Mouse (Mus musculus): ENCODE results near the gene Gng7.
"Not testable (repeated sequence)": the region's sequence is repeated elsewhere in the genome, so short reads cannot be mapped to it uniquely, and the experiment has no call there.

The Gng7 gene

GRCm38 (mm10) chr10:81014393-81015384, at the start of gene Gng7:
Gng7 (minus strand) TSS chr10:81014945.
- DNase-seq (ENCODE audit: low spot score in 2 of 2), result peak; percentile 98 to 99

- DNase-seq (ENCODE audit: low spot score in 2 of 2), result not testable (repeated sequence)
These were observed 49.8 kb upstream of the Gng7 start for GRCm38 (mm10) chr10:81064519-81064918.

- DNase-seq (ENCODE audit: low spot score in 2 of 2), result no peak
These were observed 48.0 kb upstream of the Gng7 start for GRCm38 (mm10) chr10:81062710-81063109.

- peak; percentile 100 for DNase-seq (ENCODE audit: low spot score in 2 of 2)
These were observed 45.1 kb upstream of the Gng7 start, which contains the start of gene Sgta for GRCm38 (mm10) chr10:81059603-81060543. Sgta (minus strand) TSS chr10:81060181.

GRCm38 (mm10) chr10:81058896-81059295, 44.2 kb upstream of the Gng7 start:
- DNase-seq (ENCODE audit: low spot score in 2 of 2), result no peak

GRCm38 (mm10) chr10:81057406-81058130, 42.8 kb upstream of the Gng7 start:
- DNase-seq (ENCODE audit: low spot score in 2 of 2), result no peak

- DNase-seq (ENCODE audit: low spot score in 2 of 2), result not testable (repeated sequence)
These were observed 41.1 kb upstream of the Gng7 start for GRCm38 (mm10) chr10:81055802-81056340.

GRCm38 (mm10) chr10:81055169-81055568, 40.4 kb upstream of the Gng7 start:
- no peak for DNase-seq (ENCODE audit: low spot score in 2 of 2)

GRCm38 (mm10) chr10:81052577-81052976, 37.8 kb upstream of the Gng7 start:
- no peak for DNase-seq (ENCODE audit: low spot score in 2 of 2)

- DNase-seq (ENCODE audit: low spot score in 2 of 2), result no peak
These were observed 36.4 kb upstream of the Gng7 start for GRCm38 (mm10) chr10:81051133-81051532.

- no peak for DNase-seq (ENCODE audit: low spot score in 2 of 2)
These were observed 35.9 kb upstream of the Gng7 start for GRCm38 (mm10) chr10:81050645-81051044.

GRCm38 (mm10) chr10:81045246-81045645, 30.5 kb upstream of the Gng7 start:
- DNase-seq (ENCODE audit: low spot score in 2 of 2), result not testable (repeated sequence)

- DNase-seq (ENCODE audit: low spot score in 2 of 2), result peak in 1 of 2 experiments; percentile 70
These were observed 26.9 kb upstream of the Gng7 start for GRCm38 (mm10) chr10:81041458-81042175.

GRCm38 (mm10) chr10:81036988-81037580, 22.3 kb upstream of the Gng7 start, which contains the start of gene Slc39a3:
Slc39a3 (minus strand) TSS chr10:81037426.
- DNase-seq (ENCODE audit: low spot score in 2 of 2), result peak; percentile 98 to 100

GRCm38 (mm10) chr10:81036251-81036650, 21.5 kb upstream of the Gng7 start:
- DNase-seq (ENCODE audit: low spot score in 2 of 2), result no peak

- DNase-seq (ENCODE audit: low spot score in 2 of 2), result no peak
These were observed 18.8 kb upstream of the Gng7 start for GRCm38 (mm10) chr10:81033586-81033985.

- DNase-seq (ENCODE audit: low spot score in 2 of 2), result no peak
These were observed 14.3 kb upstream of the Gng7 start for GRCm38 (mm10) chr10:81029031-81029430.

- DNase-seq (ENCODE audit: low spot score in 2 of 2), result no peak
These were observed 13.5 kb upstream of the Gng7 start for GRCm38 (mm10) chr10:81028219-81028618.

- no peak for DNase-seq (ENCODE audit: low spot score in 2 of 2)
These were observed 12.6 kb upstream of the Gng7 start for GRCm38 (mm10) chr10:81027331-81027730.

GRCm38 (mm10) chr10:81026857-81027256, 12.1 kb upstream of the Gng7 start:
- DNase-seq (ENCODE audit: low spot score in 2 of 2), result no peak

Data from frontal cortex, postnatal 10 days (tissue).